Mouse (Mus musculus): Measurements from ENCODE around the gene Spag6l.
"Not testable (repeated sequence)": the region's sequence is repeated elsewhere in the genome, so short reads cannot be mapped to it uniquely, and the experiment has no call there.

The Spag6l gene

DNA sequence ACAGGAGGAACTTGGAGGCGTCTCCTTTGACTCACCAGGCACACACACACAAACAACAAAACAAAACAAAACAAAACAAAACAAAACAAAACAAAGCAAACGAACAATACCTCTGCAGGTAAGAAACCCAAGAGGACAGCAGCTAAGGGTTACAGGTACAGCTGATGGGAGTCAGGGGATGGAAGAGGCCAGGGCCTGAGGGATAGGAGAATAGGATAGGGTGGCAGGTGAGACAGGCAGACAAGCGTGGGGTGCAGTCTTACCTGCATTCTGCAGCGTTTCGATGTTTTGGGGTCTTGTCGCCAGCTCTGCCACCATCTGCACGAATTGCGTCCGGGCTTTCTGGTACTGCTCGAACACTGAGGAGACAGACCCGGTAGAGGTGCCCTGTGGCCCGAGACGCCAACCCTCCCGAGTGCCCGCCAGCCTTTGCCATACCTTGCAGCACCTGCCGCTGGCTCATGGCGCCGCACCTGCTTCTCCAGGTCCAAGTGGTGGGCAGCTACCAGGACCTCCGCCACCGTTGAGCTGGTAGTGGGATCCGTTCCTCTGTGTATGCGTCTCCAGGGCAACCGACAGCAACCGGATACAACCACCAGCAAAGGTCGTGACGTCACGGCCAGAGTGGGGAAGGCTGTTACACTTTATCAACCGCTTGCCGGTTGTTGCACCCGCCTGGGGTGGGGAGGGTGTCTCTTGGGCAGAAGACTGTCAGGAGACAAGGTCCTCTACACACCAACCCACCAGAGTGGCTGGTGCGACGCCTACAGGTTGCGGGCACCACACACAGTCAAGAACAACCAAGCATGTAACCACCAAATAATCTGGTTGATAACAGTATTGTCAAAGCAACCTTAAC lies at the start of gene Spag6l:
Spag6l (minus strand) TSS at position 700 of the 859 bp plus-strand sequence.
- DNase-seq (ENCODE audit: low read depth, low spot score) = no peak

DNA sequence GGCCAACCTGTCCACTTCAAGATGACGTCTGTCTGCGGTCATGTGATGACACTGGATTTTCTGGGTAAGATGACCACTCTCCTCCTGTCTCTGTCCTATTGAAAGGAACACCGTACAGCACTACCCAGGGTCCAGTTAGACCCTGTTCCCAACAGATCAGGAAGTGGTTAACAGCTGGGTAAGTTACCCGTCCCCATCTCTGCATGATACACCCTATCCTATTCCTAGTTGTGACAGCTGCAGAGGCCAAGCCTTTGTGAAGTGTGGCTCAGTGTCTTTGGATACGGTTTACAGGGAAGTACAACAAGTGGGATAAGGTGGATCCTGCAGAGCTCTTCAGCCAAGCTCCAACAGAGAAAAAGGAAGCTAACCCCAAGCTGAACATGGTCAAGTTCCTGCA lies 49.8 kb upstream of the Spag6l start:
- DNase-seq (ENCODE audit: low read depth, low spot score) = no peak

- peak; percentile 83 for DNase-seq (ENCODE audit: low read depth, low spot score)
Observed at GRCm38 (mm10) chr16:16870617-16871331, 41.5 kb upstream of the Spag6l start, which contains the start of the genes Top3b and Vpreb1. Gene Top3b, plus strand, starts transcription at chr16:16870736. Gene Vpreb1, minus strand, starts transcription at chr16:16870843.

GRCm38 (mm10) chr16:16870241-16870616 lies 41.0 kb upstream of the Spag6l start:
- DNase-seq (ENCODE audit: low read depth, low spot score) = no peak

GRCm38 (mm10) chr16:16865696-16866561 lies 36.7 kb upstream of the Spag6l start:
- DNase-seq (ENCODE audit: low read depth, low spot score) = no peak

DNA sequence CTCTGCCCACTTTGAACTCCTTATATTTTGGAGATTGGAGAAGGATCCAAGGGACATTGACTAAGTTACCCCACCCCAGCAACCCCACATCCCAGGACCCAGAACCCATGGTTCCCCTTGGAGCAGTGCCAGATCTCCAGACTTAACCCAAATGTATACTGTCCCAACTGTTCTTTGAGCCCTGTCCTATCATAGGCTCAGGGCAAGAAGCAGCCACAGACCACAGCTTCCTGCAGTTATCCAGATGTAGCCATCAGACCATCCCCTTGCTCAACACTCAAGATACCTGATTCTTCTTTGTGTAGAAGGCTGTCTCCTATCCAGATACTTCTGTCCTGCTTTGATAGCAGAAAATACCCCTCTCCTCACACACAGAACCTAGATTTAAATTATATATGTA lies 36.0 kb upstream of the Spag6l start:
- DNase-seq (ENCODE audit: low read depth, low spot score) = no peak

DNA sequence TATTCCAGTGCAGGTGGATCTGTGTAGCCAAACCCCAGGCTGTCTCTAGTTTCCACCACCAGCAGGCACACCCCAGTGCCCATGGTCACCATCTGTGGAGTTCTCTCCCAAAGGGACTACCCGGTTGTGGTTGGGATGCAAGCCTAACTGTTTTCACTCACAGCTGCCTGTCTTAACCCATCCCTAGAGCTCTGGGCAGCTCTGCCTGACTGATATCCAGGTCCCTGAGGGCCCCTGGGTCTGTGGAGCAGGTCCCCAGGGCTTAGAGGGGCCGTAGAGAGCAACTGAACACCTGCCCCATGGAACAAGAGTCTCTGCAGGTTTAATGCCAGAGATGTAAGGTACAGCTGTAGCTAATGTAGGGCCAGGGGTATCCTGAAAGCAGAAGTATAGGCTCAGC lies 34.7 kb upstream of the Spag6l start, which contains the start of gene Igll1:
Igll1 (minus strand) TSS at position 8 of the 400 bp plus-strand sequence.
- no peak for DNase-seq (ENCODE audit: low read depth, low spot score)

DNA sequence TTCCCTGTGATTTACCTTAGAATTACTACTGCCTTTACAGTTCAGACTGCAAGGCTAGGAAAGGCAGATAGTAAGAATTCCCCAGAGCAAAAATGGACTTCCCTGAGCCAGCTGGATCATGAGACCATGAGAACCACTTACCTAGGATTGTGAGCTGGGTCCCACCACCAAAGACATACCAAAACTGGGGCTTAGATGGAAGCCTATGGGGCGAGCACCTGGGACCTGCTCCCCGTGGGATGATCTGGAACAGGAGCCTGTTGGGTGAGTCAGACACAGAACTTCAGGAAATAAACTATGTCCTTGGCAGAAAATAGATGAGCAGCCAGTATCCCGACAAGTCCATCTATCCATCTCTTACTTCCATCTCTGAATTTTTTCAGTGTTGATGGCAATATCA lies 33.0 kb upstream of the Spag6l start:
- no peak for DNase-seq (ENCODE audit: low read depth, low spot score)

- DNase-seq (ENCODE audit: low read depth, low spot score) = no peak
Observed at GRCm38 (mm10) chr16:16856731-16857476, 27.6 kb upstream of the Spag6l start.

DNA sequence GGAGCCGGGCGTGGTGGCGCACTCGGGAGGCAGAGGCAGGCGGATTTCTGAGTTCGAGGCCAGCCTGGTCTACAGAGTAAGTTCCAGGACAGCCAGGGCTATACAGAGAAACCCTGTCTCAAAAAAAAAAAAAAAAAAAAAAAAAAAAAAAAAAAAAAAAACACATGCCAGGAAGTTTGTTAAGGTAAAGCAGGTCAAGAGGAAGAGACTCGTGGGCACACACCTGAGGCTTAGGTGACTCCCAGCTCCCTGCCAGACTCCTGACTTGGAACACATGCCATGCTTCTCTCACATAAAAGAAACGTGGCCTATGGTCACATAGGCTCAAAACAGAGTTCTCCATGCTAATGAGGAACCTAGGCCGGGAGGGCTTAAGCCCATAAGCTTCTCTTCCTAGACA lies 26.8 kb upstream of the Spag6l start:
- not testable (repeated sequence) for DNase-seq (ENCODE audit: low read depth, low spot score)

DNA sequence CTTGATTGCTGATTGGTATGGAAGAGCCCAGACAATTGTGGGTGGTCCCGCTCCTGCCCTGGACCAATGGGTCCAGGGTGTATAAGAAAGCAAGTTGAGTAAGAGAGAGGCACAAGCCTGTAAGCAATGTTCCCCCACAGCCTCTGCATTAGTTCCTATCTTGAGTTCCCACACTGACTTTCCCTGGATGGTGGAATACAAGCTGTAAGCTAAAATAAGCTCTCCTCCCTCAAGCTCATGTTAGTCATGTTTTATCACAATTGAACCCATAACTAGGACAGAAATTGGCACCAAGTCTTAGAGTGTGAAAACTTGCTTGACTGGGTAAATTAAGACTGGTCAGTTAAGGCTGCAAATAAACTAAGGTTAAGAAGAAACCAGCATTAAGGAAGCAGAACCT lies 26.3 kb upstream of the Spag6l start:
- DNase-seq (ENCODE audit: low read depth, low spot score) = no peak

- DNase-seq (ENCODE audit: low read depth, low spot score) = no peak
Observed at GRCm38 (mm10) chr16:16854836-16855235, 25.6 kb upstream of the Spag6l start.

DNA sequence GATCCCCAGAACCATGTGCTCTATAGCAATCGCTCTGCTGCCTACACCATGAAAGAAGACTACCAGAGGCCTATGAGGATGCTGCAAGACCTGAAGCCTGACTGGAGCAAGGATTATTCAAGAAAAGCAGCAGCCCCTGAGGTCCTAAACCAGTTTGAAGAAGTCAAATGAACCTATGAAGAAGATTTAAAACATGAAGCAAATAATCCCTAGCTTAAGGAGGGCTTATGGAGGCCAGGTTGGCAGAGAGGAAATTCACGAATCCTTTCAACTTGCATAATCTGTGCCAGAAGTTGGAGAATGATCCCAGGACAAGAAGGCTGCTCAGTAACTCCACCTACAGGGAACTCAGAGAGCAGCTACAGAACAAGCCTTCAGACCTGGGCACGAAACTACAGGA lies 23.2 kb upstream of the Spag6l start:
- DNase-seq (ENCODE audit: low read depth, low spot score) = no peak

DNA sequence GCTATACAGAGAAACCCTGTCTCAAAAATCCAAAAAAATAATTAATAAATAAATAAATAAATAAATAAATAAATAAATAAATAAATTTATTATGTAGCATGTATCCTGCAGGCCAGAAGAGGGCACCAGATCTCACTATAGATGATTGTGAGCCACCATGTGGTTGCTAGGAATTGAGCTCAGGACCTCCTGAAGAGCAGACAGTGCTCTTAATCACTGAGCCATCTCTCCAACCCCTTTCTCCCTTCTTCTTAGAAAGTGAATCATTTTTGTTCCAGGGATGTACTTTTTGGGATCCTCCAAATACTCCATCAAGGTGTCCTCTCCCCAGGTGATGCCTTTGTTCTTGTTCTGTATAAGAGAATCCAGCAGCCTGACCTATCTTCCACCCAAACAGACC lies 19.9 kb upstream of the Spag6l start:
- DNase-seq (ENCODE audit: low read depth, low spot score) = no peak

GRCm38 (mm10) chr16:16829671-16830070 lies 415 bp upstream of the Spag6l start:
- DNase-seq (ENCODE audit: low read depth, low spot score) = no peak

GRCm38 (mm10) chr16:16826223-16826622 lies 3.0 kb downstream of the Spag6l start:
- DNase-seq (ENCODE audit: low read depth, low spot score) = no peak

DNA sequence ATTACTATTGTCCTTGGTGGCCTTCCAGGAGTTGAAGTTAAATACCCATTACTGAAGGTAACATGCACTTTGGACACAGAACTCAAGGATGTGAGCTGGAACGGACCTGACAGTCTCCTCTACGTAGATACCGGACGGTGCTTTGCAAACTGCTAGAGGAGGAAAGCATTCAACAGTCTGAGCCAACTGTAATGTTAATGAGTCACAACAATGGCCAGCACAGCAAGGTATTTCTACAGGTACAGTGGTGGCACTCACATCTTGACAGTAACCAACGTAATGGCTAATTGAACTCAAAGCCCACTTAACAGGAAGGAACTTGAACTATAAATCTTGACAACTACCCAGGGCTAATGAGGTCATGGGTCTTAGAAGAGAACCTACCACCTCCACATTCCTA lies 3.8 kb downstream of the Spag6l start:
- no peak for DNase-seq (ENCODE audit: low read depth, low spot score)

DNA sequence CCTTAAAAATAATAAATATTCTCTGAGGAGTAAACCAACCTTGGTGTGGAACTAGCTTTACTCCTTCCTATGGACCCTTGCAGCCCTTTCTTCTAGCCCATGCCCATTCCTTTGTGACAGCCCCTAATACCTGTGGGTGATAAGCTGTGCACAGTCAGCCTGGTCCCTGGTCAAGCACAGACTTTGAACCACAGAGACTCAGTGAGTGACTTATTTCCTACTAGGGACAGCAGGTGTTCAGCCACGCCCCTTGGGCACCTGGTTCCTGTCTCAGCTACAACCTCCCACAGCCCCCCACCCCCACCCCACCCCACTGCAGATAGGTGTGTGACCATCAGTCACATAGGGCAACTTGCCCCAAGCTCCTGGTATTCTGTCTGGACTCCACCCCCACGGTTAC lies 22.9 kb downstream of the Spag6l start:
- DNase-seq (ENCODE audit: low read depth, low spot score) = no peak

All from retina, adult 2 months (tissue).